Mouse (Mus musculus): ENCODE data around the gene Mrgbp.

Gene Mrgbp

DNA sequence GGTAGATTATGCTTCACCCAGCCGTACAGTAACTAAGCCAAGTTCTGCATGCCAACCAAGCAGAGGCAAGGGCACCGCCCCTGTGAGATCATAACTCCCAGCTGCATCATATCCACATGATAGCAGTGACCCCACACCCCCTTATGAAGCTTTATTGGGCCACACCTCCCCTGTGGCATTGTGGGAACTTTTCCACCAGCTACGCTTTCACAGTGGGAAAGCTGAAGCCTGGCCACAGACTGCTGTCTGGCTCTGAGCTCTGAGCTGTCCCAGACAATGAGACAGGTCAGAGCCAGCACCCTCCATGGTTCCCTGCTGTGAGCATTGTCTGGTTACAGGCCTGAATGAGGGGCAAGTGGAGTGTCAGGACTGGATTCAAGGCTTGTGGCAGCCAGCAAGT lies at the start of gene Mrgbp:
Mrgbp (plus strand) TSS at position 303 of the 400 bp plus-strand sequence.
- no peak for DNase-seq

DNA sequence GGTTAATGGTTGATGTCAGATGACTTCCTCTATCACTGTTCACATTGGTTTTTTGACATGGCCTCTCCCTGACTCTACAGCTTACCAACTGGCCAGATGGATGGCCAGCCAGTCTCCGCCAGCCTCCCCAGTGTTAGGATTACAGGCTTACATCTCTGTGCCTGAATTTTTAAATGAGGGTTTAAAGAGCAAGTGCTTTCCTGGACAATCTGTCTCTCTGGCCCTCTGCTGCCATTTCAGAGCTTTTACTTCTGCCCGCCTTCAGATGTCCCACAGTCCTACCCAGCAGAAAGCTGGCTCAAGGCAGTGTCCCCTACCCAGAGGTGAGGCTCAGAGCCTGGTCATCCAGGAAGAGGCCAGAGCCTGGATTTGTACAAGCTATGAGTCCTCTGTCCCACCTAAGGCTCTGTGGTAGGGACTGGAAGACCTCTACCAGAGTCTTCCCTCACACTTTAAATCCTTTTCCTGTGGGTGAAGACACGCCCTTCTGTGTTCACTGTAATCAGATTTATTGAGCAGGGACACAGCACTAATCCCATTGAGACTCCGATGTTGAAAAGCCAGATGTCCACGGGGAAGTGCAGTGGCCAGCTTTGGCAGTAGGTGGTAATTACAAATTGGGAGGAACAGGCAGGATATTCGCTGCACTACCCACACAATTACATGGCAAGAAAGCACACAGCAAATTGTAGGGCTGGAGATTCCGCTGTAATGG lies 49.3 kb upstream of the Mrgbp start:
- no peak for DNase-seq

DNA sequence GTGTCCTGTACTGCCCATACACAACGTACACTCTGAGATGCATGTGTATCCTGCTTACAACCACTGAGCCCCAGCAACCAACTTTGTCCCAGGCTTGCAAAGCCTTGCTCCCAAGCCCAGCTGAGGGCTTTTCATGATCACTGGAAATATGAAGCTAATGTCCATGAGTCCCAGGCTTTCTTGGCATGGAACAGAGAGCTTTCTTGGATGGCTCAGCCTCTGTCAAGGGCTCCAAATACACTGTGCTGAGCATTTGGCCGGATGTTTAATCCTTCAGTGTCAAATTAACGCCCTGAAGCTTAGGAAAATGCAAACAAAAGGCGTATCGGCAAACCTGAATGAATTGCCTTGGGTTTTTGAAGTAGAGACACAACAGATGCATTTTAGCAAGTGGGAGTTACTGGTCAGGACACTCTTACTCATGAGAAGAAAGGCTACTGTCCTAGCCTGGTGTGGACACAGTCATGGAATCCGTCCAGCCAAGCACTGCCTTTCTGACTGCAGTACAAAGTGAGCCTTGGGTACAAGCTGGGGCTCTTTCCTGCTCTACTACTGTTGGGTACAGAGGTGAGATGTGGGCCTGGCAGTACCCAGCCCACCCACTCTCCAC lies 48.6 kb upstream of the Mrgbp start:
- no peak for DNase-seq

DNA sequence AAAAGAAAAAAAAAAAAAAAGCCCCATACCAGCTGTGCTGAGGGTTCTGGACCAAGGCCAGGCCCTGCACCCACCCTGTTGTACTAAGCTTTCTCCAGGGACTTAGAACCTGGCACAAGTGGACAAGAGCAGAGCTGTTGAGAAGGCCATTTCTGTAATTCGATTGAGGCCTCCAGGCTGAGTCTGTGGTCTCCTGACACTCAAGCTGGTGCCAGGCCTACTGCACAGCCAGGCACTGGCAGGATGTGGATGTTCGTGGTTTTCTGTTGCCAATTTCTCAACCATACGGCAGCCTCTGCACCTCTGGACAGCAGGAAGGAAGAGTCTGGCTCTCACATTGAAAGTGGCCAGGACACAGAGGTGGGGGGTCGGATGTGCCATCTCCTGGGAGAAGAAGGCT lies 47.9 kb upstream of the Mrgbp start:
- no peak for DNase-seq

DNA sequence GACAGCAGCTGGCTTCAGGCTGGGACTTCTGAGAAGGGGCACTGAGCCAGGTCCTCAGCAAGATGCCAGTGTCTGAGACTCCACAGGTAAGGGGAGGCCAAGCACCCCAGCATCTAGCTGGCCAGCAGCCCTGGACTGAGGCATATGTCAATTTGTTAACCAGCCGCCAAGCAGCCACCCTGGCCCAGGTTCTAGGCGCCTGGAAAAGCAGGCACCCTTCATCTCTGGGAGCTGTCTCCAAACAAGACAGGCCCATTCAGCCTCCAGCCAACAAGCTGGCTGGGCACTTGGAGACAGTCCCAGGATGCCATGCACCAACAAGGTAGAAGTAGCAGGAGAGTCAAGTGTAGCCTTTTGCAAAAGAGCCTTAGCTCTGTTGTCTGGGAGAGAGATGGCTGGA lies 37.4 kb upstream of the Mrgbp start:
- DNase-seq: no peak

DNA sequence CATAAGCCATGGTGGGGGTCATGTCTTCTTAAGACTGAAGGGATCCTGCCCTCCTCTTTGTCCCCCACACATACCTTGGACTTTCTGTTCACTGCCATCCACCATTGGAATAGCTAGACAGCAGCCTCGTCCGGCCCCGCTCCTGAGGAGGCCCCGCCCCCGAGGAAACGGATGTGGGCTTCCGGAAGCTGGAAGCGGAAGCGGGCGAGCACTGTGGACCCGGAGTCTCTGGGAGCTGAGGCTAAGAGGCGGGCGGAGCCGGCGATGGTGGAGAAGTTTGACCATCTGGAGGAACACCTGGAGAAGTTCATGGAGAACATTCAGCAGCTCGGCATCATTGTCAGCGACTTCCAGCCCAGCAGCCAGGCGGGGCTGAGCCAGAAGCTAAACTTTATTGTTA lies 36.1 kb upstream of the Mrgbp start:
- DNase-seq: no peak

DNA sequence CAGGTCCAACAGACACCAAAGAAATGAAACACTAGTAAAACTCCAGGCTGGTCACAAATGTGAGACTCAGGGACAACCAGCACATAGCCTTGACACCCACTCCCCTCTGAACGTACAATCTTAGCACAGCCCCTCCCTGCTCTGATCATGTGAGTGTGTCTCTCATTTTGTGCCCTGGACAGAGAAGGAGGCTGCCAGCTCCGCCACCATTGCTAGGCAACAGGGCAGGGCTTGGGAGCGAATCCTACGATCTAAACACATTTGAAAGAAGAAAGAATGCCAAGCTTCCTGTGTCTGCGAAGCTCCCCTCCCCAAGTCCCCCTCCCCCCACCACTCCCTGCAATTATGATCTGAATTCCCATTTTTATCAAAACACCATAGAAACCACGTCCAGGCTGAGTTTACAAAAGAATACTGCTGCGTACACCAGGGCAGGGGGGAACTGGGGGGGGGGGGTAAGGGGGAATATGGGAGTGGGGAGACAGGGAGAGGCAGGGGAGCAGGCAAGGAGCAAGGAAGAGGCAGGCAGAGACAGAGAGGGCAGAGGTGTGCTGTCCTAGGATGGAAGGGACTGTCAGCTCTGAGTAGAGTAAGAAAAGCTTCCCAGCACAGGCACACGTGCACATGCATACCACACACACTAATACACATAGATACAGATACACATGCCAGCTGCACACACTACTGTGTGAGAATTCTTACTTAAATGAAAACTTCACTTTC lies 33.6 kb upstream of the Mrgbp start:
- DNase-seq: no peak

DNA sequence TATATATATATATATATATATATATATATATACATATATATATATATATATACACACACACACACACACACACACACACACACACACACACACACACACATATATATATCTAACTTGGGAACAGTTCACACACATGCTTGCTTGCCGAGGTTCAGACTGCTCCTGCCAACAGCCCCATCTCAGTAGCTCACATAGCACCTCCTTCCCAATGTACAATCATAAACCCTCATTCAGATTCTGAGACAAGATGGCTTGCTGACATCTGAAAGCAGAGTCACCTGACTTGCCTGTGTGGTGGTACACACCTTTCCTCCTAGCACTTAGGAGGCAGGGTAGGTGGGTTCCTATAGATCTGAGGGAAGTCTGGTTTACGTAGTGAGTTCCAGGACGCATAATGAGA lies 28.8 kb upstream of the Mrgbp start:
- no peak for DNase-seq

DNA sequence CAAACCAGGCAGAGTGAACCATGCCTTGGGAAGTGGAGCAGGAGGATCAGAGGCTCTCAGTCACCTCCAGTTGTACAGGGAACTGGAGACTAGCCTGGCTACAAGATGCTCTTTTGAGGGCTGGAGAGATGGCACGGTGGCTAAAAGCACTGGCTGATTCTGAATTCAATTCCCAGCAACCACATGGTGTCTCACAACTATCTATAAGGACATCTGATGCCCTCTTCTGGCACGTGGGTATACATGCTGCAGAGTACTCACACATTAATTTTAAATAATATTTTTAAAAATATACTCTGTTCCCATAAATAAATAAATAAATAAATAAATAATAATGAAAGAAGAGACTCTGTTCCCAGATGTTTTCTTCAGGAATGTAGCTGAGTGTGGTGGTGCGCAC lies 25.9 kb upstream of the Mrgbp start:
- no peak for DNase-seq

DNA sequence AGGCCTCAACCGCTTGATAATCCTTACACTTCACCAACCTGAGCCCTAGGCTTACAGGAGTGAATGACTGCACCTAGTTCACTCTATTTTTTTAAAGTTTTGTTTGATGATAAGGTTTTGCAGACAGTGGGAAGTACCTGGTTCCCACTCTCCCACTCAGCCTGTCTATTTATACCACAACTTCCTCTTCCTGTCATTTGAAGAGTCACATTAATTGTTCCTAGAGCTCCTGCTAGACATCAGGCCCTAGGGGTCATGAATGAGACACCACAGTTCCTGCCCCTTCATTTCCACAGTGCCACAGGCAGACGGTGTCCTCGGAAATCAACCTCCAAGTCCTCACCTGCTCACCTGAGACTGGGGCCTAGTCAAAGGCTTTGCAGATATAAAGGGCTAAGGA lies 24.6 kb upstream of the Mrgbp start:
- no peak for DNase-seq

DNA sequence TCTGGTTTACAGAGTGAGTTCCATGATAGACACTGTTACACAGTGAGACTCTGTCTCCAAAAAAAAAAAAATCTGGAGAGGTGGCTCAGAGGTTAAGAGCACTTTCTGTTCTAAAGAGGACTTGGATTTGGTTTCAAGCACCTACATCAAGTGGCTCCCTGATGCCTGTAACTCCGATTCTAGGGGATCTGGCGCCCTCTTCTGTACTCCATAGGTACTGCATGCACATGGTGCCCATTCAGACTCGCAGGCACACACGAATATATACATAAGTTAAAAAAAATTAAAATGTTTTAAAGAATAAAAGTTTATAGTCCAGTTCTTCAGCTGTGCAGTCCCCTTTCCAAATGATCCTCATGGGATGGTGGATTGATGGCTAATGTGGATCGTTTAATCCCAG lies 20.9 kb upstream of the Mrgbp start:
- DNase-seq: no peak

DNA sequence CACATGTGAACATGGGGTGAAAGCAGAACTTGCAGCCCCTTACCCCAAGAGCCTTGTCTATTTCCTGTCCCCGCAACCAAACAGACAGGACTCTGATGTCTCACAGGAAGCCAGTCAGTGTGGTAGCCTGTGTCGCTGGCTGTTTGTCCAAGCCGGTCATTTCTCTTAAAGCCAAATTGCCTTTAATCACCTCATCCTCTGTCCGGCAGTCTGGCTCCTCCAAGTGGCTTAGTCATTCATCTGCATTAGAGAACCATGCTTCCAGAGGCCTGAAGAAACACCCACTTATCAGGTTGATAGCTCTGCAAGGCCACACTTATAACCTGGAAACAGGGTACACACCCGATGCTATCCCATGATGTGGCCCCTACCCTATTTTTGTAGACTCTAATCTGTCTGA lies 19.0 kb upstream of the Mrgbp start:
- no peak for DNase-seq

DNA sequence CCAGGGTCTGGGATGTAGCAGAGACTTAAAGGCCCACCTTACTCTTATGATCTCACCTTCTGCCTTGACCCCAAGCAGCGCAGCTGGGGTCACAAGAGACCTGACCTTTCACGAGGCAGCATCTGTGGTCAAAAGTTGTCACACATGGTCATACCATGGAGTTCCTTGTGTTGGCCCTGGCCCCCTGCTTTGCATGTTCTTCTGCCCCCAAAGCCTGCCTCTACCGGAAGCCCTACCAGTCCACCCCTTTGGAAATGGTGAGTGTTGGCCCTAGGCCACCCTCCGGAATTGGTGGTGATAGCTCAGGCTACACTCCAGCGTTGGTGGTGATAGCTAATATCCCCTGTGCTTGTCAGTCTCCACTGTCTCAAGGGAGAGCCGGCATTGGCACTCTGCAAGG lies 17.8 kb upstream of the Mrgbp start:
- DNase-seq: no peak

DNA sequence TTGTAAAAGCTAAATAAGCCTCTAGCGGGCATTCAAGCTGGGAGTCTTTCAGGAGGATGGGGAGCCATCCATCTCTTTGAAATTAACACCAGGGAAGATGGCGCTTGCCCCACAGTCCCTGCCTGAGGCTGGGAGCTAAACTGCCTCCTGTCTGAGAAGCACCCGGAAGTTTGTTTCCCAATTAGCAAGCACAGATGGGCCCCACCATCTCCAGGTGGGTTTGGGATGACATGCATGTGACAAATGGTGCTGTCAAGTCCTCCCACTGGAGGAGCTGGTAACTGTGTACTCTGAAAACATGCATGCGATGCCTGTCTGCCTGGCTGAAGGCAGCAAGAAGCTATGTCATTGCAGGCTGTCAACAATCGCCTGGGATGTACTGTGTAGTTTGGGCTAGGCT lies 17.3 kb upstream of the Mrgbp start:
- DNase-seq: no peak

DNA sequence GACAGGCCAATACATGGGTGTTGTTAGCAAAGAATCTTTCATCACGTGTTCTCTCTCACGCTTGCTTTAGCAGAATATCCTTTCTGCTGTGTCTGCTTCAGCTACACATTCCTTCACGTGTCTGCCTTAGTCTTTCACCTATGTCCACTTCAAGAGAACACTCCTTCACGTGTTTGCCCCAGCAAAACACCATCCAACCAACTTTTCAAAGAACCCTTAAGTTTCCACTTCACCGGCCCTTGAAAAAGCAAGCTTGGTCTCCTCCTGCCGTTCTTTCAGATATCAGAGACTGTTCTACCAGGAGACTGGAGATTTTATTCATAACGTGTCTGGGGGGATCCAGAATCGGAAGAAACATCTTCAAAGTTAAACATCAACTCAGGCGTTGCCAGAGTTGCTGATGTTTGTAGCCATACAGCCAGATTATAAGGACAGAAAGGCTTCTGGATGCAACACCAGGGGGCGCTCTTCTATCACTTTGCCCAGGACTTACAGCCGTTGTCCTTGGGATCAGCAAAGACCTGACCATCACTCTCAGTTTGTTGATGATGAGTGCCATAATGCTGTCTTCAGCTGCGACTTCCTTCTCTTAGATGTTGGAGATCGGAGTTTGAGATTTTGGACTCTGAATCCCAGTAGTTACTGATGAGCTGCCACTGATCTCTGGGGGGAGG lies 14.7 kb upstream of the Mrgbp start:
- peak in 1 of 2 experiments; percentile 54 for DNase-seq

DNA sequence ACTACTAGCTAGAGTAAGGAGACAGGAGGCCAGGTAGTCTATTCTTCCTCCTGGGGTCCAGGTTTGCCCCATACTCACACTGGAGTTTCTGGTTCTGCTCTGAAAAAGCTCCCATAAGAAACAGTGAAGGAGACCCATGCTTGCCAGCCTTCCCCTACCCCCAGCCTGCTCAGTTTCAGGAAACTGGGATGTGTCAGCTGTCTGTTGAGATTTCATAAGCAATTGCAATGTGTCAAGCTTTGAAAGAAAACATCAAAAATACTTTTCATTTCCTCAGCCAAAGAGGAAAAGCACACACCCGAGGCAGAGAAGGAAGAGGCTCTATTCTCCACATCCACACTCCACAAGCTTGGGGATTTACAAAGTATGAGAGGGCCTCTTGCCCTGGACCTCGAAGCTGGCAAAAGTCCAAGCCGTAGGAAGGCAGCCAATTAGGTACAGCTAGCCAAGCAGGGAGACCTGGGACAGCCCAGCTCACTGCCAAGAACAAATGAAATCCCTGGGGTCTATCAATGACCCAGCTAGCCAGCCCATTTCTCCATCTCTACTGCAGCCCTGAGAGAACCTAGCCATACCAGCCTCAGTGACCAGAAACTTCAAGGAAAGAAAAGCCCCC lies 12.0 kb upstream of the Mrgbp start:
- DNase-seq: peak; percentile 63 to 68

DNA sequence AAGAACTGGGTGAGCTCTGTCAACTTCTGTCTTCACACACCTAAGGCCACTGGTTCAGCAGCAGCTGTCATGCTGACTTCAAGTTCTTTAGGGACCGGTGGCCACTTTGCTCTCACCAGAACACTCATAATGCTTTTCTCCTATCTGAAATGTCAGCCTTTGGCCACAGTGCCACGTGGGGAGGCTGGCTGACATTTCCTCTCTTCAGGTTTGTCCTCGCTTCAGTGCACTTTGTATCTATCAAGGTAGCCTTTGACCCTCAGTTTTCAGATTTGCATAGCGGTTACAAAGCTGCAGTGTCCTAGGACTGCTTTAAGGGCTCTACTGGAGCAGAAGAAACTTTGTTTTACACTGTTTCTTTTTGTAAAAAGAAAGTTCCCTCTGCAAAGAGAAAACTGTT lies 4.6 kb upstream of the Mrgbp start:
- no peak for DNase-seq

DNA sequence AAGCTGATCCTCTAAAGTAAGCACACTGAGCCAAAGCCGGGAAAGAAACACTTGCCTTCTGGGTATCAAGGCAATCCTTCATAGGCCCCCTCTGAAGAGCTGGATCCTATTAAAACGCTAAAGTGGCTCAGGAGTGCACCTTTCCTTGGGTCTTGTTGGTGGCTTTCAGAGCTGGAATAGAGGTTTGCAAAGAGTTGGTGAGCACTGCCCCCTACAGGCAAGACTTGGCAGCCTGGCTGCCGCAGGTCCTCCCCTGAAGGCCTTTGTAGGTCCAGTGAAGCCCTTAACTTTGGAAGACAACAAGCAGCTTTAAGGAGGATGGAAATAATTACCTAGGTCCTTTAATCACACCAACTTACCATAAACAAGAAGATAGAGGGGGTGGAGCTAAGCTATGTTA lies 2.4 kb upstream of the Mrgbp start:
- peak; percentile 40 to 76 for DNase-seq

DNA sequence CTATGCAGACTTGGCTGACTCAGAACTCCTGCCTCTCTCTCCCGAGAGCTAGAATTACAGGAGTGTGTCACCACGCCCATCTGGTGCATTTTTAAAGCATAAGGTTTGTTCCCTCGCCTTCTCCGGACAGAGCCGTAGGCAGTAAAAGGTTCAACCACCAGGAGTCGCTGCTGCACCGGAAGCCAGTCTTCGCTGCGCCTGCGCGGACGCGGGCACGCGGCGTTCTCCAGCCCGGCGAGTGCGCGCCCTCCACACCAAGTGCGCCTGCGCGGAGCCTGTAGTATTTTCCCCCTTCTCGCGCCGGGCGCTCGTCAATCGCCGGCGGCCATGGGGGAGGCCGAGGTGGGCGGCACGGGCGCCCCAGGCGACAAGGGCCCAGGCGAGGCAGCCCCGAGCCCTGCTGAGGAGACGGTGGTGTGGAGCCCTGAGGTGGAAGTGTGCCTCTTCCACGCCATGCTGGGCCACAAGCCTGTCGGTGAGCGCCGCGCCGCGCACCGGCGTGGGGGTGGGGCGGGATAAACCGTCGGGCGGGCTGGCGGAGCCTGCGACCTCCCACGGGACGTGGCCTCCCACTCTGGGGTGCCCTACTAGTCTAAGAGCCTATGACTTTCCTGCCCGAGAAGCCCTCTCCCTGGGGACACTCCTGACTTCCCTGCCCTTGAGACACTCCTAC lies 1.5 kb downstream of the Mrgbp start:
- DNase-seq: peak; percentile 96 to 98

DNA sequence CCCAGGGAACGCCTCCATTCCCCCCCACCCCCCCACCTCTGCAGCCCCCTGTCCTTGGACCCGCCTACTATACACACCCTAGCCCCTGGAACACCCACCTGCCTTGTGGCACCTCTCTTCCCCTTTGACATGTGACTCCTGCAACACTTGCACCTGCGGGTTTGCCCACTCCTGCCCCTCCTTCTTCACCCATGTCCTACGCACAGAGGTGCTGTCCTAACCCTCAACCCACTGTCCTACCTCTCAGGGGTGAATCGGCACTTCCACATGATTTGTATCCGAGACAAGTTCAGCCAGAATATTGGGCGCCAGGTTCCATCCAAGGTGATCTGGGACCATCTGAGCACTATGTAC lies 2.0 kb downstream of the Mrgbp start:
- DNase-seq: peak in 1 of 2 experiments; percentile 31

DNA sequence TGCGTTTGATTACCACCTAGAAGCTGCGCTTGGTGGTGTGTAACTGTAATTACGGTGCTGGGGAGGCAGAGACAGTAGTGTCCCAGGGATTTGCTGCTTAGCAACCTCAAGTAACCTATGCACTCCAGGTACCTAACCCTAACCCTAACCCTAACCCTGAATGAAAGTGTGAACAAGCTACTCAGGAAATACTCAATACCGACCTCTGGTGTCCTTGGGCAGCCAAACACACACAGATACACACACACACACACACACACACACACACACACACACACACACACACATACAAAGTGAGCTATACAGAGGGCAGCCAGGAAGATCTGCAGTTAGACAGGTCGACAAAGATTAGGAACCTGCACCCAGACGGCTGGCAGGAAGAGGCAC lies 7.6 kb downstream of the Mrgbp start:
- DNase-seq: no peak

DNA sequence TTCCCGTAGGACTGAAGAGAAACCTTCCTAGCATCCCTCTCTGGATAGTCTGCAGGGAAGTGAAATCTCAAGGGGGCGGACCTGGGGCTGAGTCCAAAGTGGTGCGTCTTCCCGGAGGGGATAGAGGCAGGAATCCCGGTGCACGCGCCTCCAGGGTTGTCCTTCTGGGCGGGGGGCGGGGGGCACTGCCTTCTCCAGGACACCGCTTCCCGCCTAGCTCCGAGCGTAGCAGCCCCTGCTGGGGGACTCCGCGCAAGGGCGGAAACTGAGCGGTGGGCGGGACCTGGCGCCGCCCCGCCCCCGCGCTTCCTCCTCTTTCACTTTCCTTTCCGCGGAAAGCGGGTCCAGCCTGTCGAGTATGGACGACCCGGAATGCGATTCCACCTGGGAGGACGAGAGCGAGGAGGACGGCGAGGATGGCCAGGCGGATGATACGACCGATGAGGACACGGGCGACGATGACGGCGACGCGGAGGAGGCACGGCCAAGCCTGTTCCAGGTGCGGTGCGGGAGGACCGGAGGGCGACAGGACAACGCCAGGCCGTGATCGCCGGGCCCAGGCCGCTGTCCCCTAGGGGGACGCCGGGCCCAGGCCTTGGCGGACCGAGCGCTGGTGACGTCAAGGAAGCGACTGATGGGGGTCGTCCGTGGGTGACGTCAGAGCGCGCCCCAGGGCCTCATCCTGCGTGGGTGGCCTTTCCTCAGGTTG lies 8.2 kb downstream of the Mrgbp start, which contains the start of gene Ogfr:
Ogfr (plus strand) TSS at position 123 of the 709 bp plus-strand sequence.
- peak; percentile 63 to 77 for DNase-seq
